Mouse (Mus musculus): Measurements from ENCODE around the gene Npr2.

DNA sequence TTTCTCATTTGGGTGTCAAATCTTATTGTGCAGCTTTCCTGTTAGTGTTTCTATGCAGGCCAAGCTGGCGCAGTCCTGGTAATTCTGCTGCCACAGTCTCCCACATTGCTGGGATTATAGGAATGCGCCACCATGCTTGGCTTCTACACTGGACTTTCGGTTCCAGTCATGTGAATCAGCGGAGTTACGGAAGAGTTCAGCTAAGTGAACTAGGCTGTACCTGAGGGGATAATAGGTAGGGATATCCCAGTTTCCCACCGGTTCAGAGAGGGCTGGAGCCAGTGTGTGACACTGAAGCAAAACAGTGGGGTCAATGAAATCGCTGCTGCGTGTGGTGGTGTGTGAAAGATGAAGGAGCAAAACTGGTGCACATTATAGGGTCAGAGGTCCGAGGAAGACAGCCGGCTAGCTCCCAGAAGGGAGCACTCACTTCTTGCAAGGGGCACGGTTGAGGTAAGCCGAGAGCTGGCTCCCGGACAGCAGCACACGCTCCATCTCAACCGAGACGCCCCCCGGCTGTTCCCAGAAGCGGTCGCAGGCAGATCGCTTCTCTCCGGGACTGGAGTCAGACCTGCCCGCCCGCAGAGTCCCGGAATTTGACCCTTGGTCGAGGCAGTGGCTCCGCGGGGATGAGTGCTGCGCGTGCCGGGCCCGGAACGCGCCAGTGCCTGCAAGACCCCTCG is 24.1 kb downstream of the Npr2 start:
- no peak for TF ChIP-seq CTCF (IDR thresholded peaks at IDR 0.05; ENCODE audit: low read depth, low read length)
- no peak for TF ChIP-seq POLR2A (IDR thresholded peaks at IDR 0.05; ENCODE audit: borderline replicate concordance, low read depth, low read length)

Data from bone marrow macrophage, adult 2 months (primary cell).